11 mouse cellular contexts compared by ENCODE assay signal in genomic region chr2:26582741-26583140, GRCm38 (mm10). TPM values are rescaled to one million over a fixed set of nuclear protein-coding genes. Genes with fewer than 3 reads are reported as not detected.
DNase-seq lines count a peak whose midpoint lies in the region; ATAC-seq and TF ChIP-seq lines count a peak whose summit lies in the region.
"Had no signal": no experiment of that assay in that cellular context is flagged by ENCODE, and none has a peak within 500 bp of the region (broad histone marks: within the 10 kb centered on the region; RNA-seq: fewer than 3 reads in every experiment).

No protein-coding gene starts in this region.

- 0 out of 2 replicates have a peak overlapping the region, but pooled peaks have one; percentile 19 for H3K4me2 ChIP-seq in lung, postnatal 0 days (replicated peaks; ENCODE audit: low read depth, low read length)
- H3K4me2 ChIP-seq: limb, embryonic 15.5 days had no signal

- H3K4me3 ChIP-seq in heart, embryonic 10.5 days, result no peak overlapping the region
- H3K4me3 ChIP-seq in lung, postnatal 0 days (ENCODE audit: low read depth, low read length), result no peak overlapping the region
- H3K4me3 ChIP-seq: limb, embryonic 15.5 days had no signal

- H3K36me3 ChIP-seq in heart, embryonic 10.5 days, result 0 out of 2 replicates have a peak, but pooled peaks cover 8% of the 10 kb centered on the region
- no peaks in the 10 kb centered on the region for H3K36me3 ChIP-seq in lung, postnatal 0 days (ENCODE audit: insufficient read depth, low read length)
- H3K36me3 ChIP-seq: limb, embryonic 15.5 days had no signal

- DNase-seq in heart, adult 11 months, result peak; percentile 96
- no peak for DNase-seq in heart, embryonic 10.5 days (ENCODE audit: low spot score)
- DNase-seq in left cerebral cortex, postnatal 4 days, result peak; percentile 53
- DNase-seq in left cerebral cortex, adult 11 months (ENCODE audit: low spot score), result no peak
- peak; percentile 17 to 35 for DNase-seq in heart, postnatal 36 days
- DNase-seq in lung, postnatal 0 days (ENCODE audit: low spot score), result no peak
- no peak for DNase-seq in gastrocnemius, adult 18-20 months (ENCODE audit: low spot score)
- DNase-seq in cerebellum, postnatal 4 days (ENCODE audit: low spot score in 2 of 2), result no peak
- DNase-seq: thymus, postnatal 36 days had no signal

- peaks cover 9% of the 10 kb centered on the region; the same call in 1 of the 2 replicates for H3K27me3 ChIP-seq in heart, embryonic 10.5 days (ENCODE audit: insufficient read depth, poor library complexity, severe bottlenecking)
- H3K27me3 ChIP-seq in lung, postnatal 0 days (replicated peaks; ENCODE audit: insufficient read depth, low read length), result no peaks in the 10 kb centered on the region
- H3K27me3 ChIP-seq: limb, embryonic 15.5 days had no signal

- H3K9me3 ChIP-seq in heart, embryonic 10.5 days, result no peaks in the 10 kb centered on the region
- H3K9me3 ChIP-seq in lung, postnatal 0 days (ENCODE audit: low read length), result no peaks in the 10 kb centered on the region
- H3K9me3 ChIP-seq: limb, embryonic 15.5 days had no signal

- TF ChIP-seq CTCF in lung, postnatal 0 days (IDR thresholded peaks at IDR 0.05), result no peak

- 0 out of 2 replicates have a peak overlapping the region, but pooled peaks have one; percentile 16 for H3K9ac ChIP-seq in lung, postnatal 0 days (replicated peaks; ENCODE audit: low read depth)
- H3K9ac ChIP-seq: limb, embryonic 15.5 days had no signal

- TF ChIP-seq EP300 in lung, postnatal 0 days (IDR thresholded peaks at IDR 0.05), result no peak

- ATAC-seq in lung, postnatal 0 days, result no peak

- no peak overlapping the region; the same call in 1 of the 2 replicates for H3K27ac ChIP-seq in heart, embryonic 10.5 days
- peak overlapping the region; percentile 95 for H3K27ac ChIP-seq in lung, postnatal 0 days (ENCODE audit: low read length)
- H3K27ac ChIP-seq: limb, embryonic 15.5 days had no signal

- peaks cover 67% of the 10 kb centered on the region for H3K4me1 ChIP-seq in heart, embryonic 10.5 days
- H3K4me1 ChIP-seq in lung, postnatal 0 days (ENCODE audit: insufficient read depth, low read depth, low read length), result peaks cover 7% of the 10 kb centered on the region; the same call in 1 of the 2 replicates

- intact Hi-C loops in left cerebral cortex, postnatal 4 days (cut with DNase I), result no loop called here
- intact Hi-C loops in heart, postnatal 36 days (cut with DNase I), result loop anchor here (1.0 kb wide), 1 partner anchor 10 kb away; no protein-coding TSS in a partner anchor

- WGBS in heart, embryonic 10.5 days, result 79% methylated on average over 7 of the region's 7 CpGs
- WGBS in lung, postnatal 0 days, result 49% methylated on average over 7 of the region's 7 CpGs

RNA-seq across cellular contexts. Expression of gene Egfl7, which starts 2.9 kb away (rescaled TPM):
- polyA plus RNA-seq in heart, embryonic 10.5 days (2016; fragmentation: Nextera tagmentation; extraction: Ambion mirVana), result 164 and 186 TPM in 2 replicates
- total RNA-seq in left cerebral cortex, postnatal 4 days (2021), result 10 to 100 TPM; 73.0 to 78.3 TPM
- 100 to 1,000 TPM; 146 to 183 TPM for total RNA-seq in heart, postnatal 36 days (2021)
- 412 and 467 TPM in 2 replicates for polyA plus RNA-seq in lung, postnatal 0 days (2015; fragmentation: Nextera tagmentation; extraction: Ambion mirVana)
- 10 to 100 TPM; 19.6 to 34.7 TPM for total RNA-seq in gastrocnemius, adult 18-20 months (2021)

RNA-seq across cellular contexts. Expression of gene Gm20532, which starts 3.7 kb away (rescaled TPM):
- polyA plus RNA-seq in heart, embryonic 10.5 days (2016; fragmentation: Nextera tagmentation; extraction: Ambion mirVana), result not detected in 2 replicates
- not detected for total RNA-seq in left cerebral cortex, postnatal 4 days (2021)
- not detected for total RNA-seq in heart, postnatal 36 days (2021)
- polyA plus RNA-seq in lung, postnatal 0 days (2015; fragmentation: Nextera tagmentation; extraction: Ambion mirVana), result not detected in 2 replicates
- total RNA-seq in gastrocnemius, adult 18-20 months (2021), result not detected
- polyA plus RNA-seq: large intestine, adult 2 months; limb, embryonic 15.5 days had no signal

RNA-seq across cellular contexts. Expression of gene Agpat2, which starts 21.5 kb away (rescaled TPM):
- polyA plus RNA-seq in heart, embryonic 10.5 days (2016; fragmentation: Nextera tagmentation; extraction: Ambion mirVana), result 20.4 and 28.9 TPM in 2 replicates
- total RNA-seq in left cerebral cortex, postnatal 4 days (2021), result 1 to 10 TPM; 2.8 to 3.9 TPM
- total RNA-seq in heart, postnatal 36 days (2021), result 10 to 100 TPM; 69.1 to 71.6 TPM
- 59.5 and 72.8 TPM in 2 replicates for polyA plus RNA-seq in lung, postnatal 0 days (2015; fragmentation: Nextera tagmentation; extraction: Ambion mirVana)
- 1 to 10 TPM; 6.3 to 7.5 TPM for total RNA-seq in gastrocnemius, adult 18-20 months (2021)

RNA-seq across cellular contexts. Expression of gene Fam69b, which starts 45.5 kb away (rescaled TPM):
- 15.7 and 18.2 TPM in 2 replicates for polyA plus RNA-seq in heart, embryonic 10.5 days (2016; fragmentation: Nextera tagmentation; extraction: Ambion mirVana)
- total RNA-seq in left cerebral cortex, postnatal 4 days (2021), result 10 to 100 TPM; 81.8 to 85.1 TPM
- total RNA-seq in heart, postnatal 36 days (2021), result 10 to 100 TPM; 26.4 to 28.3 TPM
- 6.2 and 8.2 TPM in 2 replicates for polyA plus RNA-seq in lung, postnatal 0 days (2015; fragmentation: Nextera tagmentation; extraction: Ambion mirVana)
- 1 to 10 TPM; 1.9 TPM for total RNA-seq in gastrocnemius, adult 18-20 months (2021)

Comparison
In these comparisons a context has a peak if more than half of its experiments do, and no peak if none do; other contexts are left out.
1. DNase-seq: peak in heart, adult 11 months (single experiment), left cerebral cortex, postnatal 4 days (single experiment) and heart, postnatal 36 days (2 of 2); none in heart, embryonic 10.5 days (single experiment), left cerebral cortex, adult 11 months (single experiment), lung, postnatal 0 days (single experiment), gastrocnemius, adult 18-20 months (single experiment) and cerebellum, postnatal 4 days (0 of 2).
2. RNA of gene Agpat2, which starts 21.5 kb away (total RNA-seq): 69.1 to 71.6 TPM in heart, postnatal 36 days; 6.3 to 7.5 TPM in gastrocnemius, adult 18-20 months and 2.8 to 3.9 TPM in left cerebral cortex, postnatal 4 days; every median in the first group is over 4 times any median in the second.